Mouse (Mus musculus) c-Kit-positive CD71-positive TER-119-positive erythroid progenitor cells, embryonic 14.5 days (primary cell): ENCODE measurements around the gene Sp2.

Experiments used
- DNase-seq: peaks from one replicate; pipeline ENCODE4 v3.0.0-alpha.2; 2013; ENCODE audit warnings: low spot score

Sp2 gene

DNA sequence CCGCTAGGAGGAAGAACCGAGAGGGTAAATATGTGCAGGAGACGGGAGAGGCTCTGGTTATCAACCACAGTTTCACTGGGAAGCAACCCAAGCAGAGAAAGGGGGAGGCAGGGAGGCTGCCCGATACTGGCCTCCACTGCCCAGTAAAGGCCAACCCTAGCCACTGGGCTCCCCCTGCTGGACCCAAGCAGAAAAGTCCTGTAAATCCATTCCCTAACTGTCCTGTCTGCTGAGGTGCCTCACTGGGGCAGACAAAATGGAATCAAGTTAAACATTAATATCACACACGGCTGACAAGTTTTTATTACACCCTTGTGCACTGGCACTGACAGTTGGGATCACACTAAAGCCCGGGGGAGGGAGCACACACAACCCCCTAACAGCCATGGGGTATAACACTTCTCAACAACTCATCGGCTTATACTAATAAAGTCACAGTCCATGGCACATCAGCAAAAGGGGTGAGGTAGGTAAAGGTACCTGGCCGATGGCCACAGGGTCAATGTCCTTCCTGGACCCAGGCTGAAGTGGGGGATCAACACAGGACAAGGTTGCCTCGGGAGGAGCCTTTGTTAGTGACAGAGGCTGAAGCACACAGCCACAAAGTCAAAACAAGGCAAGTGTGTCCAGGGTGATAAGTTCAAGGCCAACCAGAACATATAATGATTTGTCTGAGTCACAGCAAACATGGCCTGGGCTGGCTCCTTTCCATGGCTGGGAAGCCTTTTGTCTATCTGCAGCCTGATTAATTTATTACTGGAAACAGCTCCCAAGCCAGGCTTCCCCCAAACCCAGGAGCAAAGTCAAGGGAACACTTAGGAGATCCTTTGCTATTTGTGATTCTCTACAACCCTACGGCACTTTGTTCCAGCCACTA is 45.0 kb downstream of the Sp2 start:
- peak; percentile 55 for DNase-seq

DNA sequence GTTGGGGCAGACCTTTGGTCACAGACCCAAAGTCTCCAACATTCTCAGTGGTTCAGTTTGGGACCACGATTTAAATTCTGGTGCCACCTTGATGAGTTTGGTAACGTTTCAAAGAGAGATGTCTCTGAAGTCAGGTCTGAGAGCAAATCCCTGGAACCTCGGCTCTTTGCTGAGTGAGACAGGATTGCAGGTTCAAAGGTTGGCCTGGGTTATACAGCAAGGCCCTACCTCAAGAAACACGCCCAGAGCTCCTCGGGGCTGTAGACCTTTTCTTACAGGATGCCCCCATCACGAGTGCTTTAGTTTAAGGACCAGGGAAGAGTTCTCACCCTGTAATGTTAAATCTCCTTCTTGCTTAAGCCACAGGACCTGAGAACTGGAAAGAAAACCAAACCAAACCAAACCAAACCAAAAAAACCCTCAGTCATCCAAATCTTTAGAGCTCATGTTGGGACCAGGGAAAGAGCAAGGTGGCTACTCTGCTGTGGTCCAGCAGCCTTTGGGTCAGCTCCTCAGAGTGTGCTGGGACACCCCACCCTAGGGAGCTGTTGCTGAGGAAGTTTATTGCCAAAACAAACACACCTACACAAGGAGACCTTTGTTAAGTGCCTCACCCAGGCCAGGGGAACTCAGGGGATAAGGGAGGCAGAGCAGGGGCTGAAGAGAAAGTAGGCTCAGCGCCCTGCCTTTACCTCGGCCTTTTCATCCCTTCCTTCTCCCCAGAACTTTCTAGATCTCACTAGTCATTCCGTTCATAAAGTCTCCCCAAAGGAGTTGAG is 46.7 kb downstream of the Sp2 start:
- DNase-seq: no peak

DNA sequence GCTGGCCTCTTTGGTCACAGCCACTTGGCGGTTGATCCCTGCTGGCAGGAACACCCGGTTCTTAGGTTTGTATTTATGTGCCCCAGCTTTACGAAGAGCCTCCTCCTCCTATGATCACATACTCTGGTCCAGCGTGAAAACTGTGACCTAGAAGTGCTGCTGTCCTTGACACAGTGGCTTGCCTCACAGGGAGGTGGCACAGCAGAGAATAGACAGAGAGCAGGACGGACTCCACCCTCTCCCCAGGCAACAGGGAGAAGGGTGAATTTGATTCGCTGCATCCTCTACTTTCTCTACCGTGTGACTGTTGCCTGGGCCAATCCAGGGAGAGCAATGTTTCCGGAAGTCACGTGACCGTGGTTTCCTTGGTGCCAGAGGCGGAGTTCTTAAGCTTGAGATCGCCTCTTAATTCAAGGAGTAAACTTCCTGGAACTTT is 47.8 kb downstream of the Sp2 start:
- peak; percentile 82 for DNase-seq

DNA sequence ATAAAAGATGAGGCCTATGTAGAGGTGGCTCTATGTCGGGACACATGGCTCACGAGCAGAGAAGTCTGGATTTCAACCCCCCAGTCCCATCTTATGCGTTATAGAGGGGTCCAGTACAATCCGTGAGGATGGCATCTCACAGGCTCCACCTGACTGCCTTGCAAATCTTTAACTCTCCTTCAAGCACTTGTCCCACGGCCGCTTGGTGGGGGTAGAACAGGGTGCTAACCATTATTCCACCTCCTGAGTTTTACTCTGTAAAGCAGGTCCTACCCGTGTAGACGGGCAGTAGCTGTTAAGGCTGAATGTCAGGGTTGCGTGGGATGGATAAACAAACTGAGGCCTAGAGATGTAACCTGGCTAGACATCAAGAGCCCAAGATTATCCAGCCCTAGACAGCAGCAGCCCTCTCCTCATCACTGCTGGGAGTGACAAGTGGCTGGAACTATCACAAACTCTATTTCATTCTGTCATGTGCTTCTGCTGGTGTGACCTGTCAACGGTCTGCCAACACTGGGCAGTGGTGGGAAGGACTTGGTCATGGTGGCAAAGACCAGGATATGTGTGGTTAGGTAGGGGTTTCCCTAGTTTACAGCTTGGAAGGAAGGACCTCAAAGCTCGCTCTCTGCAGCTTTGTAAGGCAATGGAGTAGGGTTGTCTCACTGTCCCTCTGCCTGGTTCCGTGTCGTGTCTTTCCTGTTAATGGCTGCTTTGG is 49.0 kb downstream of the Sp2 start:
- DNase-seq: no peak

DNA sequence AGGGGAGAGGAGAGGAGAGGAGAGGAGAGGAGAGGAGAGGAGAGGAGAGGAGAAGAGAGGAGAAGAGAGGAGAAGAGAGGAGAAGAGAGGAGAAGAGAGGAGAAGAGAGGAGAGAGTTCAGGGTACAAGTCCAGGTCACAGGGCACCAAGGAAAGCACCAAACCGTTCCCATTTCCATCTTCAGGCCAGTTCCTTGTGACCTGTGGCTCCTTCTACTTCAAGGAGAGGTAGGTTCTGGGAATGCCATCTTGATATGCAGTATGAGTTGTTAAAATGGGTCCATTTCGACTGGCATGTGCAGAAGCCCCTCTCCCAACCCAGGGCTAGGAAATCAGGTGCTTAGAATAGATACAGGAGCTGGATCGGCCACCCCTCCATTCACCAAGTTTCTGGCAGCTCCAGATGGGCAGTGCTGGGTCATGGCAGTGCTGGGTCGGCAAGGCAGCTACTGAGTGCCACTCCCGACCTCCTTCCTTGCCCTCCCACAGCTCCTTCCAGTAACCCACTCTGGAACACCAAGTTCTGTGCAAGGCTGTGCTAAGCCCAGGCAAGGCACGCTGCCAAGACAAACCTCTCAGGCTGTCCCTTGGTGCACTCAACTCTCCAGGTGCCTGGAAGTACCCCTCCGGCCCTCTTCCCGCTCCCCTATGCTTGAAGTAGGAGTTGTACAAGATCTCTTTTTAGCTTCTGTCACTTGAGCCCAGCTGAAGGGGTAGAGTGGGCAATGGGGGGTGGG is 51.3 kb downstream of the Sp2 start:
- no peak for DNase-seq

DNA sequence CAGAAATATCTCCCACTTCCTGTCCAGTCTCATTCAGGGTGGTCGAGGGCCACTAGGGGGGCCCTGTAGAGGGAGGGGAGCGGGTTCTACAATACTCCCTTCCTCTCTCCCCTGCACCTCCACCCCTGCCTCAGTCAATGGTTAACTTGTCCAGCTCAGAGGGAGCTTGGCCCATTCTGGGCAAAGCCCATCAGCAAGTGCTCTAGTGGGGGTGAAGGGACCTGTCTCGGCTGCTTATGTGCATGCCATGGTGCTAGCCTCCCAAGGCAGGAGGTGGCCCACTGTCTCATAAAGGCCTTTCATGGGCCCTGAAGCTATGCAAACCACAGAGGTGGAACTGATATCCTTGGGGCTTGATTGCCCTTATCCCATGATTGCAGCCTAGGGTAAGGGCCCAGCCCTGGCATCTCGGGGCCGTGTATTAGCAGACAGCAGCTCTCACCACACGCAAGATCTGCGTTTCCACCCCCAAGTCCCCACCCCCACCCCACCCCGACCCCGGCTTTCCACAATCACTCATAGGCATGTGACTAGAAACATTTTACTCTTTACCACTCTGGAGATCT is 52.9 kb downstream of the Sp2 start:
- no peak for DNase-seq

DNA sequence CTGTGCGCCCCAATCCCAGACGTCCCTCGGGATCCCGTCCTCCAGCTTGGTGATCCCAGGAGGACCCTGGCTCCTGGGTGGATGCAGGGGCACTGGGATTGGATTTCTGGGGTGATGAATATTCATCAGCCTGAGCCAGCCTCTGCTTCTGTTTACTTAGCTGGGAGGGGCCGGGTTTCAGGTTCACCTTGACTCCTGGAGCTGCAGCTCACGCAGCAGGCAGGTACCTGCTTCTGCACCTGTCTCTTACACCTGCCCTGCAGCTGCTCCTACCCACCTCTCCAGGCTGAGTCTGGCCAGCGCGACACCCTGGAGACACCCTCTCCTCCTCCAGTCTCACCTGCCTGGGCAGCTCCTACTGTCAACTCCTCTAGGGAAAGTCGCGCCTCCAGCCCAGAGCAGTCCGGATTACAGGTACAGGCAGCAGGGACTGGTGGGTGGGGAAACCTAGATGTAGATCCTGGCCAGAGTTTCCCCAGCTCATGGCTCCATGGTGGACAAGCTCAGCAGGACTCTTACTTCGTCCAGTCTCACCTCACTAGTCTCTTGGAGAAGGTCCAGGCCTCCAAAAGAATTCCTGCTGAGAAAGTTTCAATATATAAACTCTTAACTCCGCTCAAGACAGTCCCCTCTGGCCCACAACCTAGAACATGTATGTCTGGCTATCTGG is 53.5 kb downstream of the Sp2 start:
- DNase-seq: no peak

DNA sequence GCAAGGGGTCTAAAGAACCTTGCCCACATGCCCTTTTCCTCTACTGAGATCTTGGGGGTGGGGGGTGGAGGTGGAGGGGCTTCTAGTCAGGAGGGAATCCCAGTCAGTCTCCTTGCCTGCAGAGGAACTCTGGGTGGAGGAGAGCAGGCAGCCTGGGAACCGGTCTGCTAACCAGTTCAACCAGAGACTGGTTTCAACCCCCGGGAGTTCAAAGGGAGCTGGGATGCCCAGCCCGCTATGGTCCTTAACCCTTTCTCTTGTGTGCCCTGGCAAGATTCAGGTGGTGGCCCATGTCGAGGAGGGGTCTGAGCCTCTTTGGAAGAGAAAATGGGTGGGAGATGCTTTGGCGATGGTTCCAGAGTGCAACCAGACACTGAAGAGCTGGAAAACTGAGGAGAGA is 54.1 kb downstream of the Sp2 start:
- no peak for DNase-seq

DNA sequence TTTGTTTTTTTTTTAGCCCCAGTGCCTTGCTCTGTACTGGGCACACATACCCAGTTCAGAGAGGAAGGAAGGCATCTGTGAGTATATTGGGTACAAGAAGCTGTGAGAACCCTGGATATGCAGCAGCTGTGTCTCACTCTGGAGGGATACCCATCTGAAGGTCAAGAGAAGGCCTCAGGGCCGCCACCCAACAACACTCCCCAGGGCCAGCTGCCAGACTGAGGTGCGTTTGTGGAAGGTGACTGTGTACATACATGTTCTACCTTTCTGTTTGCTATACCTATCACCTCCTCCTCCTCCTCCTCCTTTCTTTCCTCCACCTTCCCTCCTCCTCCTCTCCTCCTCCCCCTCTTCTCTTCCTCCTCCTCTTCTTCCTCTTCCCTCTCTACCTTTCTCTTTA is 54.7 kb downstream of the Sp2 start, which contains the start of gene Prr15l:
TSS of gene Prr15l (plus strand) at position 17 of the 400 bp plus-strand sequence.
- DNase-seq: no peak

DNA sequence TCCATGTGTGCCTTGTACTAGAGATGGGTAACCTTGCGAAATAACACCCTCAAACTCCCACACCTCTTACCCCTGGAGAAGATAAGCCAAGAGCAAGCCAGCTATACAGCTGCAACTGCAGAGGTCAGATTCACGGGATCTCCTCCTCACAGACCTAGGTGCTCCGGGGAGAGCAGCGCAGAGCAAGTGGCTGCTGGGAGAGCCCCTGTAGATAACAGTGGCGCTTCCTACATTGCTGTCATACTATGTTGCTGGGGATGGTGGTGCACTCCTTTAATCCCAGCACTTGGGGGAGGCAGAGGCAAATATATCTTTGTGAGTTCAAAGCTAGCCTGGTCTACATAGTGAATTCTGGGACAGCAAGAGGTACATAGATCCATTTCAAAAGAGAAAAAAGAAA is 56.2 kb downstream of the Sp2 start:
- DNase-seq: peak; percentile 59

DNA sequence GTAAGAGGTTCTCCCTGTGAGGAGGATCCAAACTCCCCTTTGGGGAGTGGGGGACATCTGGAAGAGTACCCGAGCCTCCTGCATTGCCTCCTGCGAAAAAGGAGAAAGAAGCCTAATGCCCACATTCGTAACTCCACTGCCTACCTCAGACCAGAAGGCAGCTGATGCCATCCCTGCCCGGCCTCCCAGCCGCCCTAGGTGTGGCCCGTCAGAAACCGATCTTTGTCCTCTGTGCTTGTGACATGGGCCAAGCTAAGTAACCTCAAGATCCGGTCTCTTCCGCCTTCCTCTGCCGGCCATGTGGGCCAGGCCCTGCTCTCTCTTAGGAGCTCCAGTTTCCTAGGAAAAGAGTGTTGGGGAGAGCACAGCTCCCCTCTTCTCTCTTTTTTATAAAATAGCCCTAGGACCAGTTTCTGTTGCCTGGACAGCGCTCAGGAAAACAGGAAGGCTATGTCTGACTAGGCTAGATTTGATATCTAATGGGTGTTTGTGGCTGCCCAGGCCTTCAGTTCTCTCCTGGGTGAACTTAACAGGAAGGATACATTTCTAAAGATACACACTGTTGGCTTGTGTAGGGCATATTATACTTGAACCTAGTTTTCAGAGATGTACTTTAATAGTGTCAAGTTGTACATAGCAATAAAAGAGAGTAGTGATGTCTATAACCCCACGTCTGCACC is 57.1 kb downstream of the Sp2 start:
- no peak for DNase-seq

DNA sequence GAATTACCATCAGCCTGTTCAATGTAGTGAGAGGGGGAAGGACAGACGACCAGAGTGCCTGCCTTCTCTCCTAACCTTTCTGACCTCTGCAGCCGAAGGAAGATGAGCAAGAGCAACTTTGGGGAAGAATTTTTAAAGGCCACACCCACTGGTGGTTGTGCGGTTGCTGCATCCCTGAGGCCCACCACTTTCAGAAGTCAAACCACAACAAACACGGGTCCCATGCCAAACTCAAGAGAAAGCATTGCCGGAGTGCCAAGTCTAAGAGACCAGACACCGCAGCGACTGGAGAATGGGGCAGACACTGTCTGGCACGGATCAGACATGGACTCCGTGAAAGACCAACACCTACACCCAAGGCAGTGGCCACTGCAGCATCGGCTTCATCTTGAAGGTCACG is 57.9 kb downstream of the Sp2 start:
- DNase-seq: no peak

DNA sequence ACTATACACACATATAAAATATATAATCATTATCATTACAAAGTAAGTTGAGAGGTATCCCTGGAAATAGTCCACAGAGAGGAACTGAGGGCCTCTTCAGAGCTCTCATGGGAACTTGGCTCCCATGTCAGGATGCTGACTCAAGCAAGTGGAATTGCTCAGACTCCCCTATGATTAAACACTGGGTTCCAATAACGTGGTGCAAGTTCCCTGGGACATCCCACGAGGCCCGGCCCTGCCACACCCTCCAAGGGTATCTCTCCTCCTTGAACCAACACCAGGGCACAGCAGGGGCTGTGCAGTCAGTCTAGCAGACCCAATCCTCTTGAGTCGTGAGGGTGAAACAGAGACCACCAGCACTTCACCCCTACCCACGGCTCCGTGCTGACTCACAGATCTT is 63.8 kb downstream of the Sp2 start:
- DNase-seq: no peak

DNA sequence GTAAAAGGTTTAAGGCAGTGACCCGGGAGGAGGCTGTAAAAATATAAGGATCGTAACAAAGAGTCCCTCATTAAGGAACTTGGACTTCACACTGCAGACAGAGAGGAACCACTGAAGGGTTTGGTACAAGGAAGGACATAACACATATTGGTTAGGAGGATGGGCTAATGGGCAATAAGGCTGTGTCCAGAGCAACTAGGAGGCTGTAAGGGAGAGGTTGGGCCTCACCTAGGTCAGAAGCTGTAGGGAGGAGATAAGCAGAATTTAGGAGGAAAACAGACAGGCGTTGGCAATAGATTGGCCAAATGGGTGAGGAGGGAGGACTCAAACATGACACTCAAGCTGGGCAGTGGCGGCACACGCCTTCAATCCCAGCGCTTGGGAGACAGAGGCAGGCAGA is 65.3 kb downstream of the Sp2 start:
- DNase-seq: peak; percentile 79

DNA sequence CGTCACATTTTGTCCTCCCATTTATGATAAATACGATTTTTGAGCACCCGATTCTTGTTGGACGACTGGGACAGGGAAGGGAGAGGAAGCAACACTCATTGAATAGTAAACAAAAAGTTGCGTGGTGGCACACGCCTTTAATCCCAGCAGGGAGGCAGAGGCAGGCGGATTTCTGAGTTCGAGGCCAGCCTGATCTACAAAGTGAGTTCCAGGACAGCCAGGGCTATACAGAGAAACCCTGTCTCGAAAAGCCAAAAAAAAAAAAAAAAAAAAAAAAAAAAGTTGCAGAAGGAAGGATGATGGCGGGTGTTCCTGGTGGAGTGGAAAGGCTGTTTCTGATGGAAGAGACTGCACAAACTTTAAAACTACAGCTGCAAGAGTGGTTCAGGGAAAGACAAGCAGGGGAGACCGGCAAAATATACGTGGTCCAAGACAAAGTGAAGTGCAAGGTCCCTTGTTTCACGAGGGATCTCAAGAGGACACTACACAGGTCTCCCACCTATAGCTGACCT is 65.8 kb downstream of the Sp2 start:
- DNase-seq: no peak

DNA sequence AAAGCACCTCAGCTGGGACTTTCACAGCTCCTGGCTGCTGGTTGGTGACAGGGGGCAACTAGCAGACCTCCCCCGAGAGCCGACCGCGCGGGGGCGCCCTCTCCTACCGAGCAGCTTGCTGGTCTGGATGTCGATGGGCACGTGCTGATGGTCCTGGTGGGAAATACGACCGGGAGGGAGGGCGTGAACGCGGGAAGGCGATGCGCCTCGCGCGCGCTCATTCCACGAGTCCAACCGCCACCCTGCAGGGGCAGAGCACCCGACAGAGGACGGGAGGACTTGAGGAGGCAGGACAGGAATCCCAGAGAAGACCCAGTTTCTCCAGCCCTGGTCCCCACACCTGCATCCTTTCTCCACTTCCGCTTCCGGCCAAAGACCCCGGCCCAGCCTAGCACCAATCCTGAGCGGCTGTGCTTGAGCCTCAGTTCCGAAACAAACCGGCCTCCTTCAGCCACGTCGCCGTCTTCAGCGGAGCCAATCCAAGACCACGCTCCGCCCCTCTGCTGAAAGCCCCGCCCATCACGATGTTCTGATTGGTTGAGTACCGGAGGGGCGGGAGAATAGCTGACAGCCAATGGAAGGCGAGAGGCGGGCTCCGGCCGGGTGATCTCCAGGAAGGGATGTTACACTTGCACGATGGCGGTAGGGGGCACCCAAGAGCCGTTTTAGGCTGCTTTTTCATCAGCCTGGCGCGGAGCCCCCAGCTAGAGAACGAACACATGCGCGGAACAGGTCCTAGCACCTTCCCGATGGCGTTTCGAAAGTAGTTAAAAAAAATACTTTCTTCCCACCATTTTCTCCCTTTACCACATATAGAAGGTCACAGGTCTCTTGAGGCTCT is 66.5 kb downstream of the Sp2 start, which contains the start of gene Cdk5rap3:
TSS of gene Cdk5rap3 (minus strand) at position 453 of the 841 bp plus-strand sequence.
- peak; percentile 99 for DNase-seq

DNA sequence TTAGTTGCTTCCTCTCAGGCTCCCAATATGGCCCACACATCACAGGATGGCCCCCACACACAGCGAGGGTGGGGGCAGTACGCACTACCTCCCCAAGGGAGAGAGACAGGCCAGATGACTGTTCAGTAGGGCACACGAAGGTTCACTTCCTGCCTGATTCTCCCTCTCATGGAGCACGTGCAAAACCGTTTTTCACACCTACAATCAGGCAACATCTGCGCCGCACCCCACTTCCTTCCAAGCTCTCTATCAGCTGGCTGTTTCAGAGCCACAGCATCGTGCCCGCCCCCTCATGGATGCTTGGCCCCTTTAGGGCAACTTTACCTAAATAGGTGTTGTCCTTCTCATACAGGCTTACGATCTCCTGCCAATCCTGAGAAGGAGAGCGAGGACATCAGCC is 70.1 kb downstream of the Sp2 start:
- no peak for DNase-seq

DNA sequence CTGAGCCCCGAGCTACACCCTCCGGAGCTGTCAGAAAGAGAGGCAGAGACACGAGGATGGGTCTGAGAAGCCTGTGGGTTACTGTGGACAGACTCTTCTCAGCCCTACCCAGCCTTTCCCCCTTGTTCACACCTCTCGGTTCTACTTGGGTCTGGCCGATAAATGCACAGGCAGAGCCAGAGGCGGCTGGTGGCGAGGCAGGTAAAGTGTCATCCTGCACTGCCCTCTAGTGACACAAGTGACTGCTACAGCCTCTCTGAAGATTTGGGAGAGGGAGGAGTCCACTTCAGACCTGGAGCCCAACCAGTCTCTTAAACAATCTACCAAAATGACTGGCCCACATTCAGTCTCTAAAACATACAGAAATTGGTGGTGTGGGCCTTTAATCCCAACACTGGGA is 72.8 kb downstream of the Sp2 start:
- DNase-seq: peak; percentile 74

DNA sequence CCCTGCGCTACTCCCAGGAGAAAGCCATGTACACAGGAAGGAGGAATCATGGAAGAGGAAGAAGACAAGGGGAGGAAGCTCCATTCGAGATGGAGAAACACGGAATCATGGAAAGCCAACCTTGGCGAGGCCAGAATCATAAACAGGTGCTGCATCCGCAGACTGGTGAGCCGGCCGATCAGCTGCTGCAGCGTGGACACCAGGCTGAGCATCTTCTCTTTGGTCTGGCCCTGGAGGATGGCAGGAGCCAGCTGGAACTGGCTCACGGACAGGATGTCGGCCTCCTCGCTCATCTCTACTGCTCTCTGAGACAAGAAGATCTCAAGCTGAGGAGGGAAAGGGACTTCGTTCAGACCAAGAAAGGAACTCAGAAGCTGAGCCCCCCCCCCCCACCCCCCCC is 74.2 kb downstream of the Sp2 start:
- DNase-seq: no peak
